Mouse (Mus musculus) forebrain, postnatal 0 days (tissue): Measurements from ENCODE around the gene Spaca4. TPM values are rescaled to one million over a fixed set of nuclear protein-coding genes. Genes with fewer than 3 reads are reported as not detected.
A peak's percentile ranks its signal among the peaks of the same experiment; 100 is the strongest.

Experiments used
- ATAC-seq: fragments of 200-750 bp; cut with Nextera tagmentation; 2 replicates; pipeline ENCODE4 v1.8.0; 2017; ENCODE audit warnings: mild to moderate bottlenecking, moderate library complexity
- DNase-seq: peaks from one replicate; pipeline ENCODE4 v3.0.0-alpha.2; 2015
- H3K27ac ChIP-seq: fragments of 300-500 bp; sonication (generic); 2 replicates; pipeline ENCODE4 v1.5.1; 2014; ENCODE audit warnings: low read depth, mild to moderate bottlenecking, antibody characterized with exemption, low read length, moderate library complexity, mixed read lengths
- H3K27me3 ChIP-seq: fragments of 300-500 bp; sonication (generic); 2 replicates; pipeline ENCODE4 v1.6.1; 2014; ENCODE audit warnings: mild to moderate bottlenecking, low read length, mixed read lengths; ENCODE audit not compliant: insufficient read depth
- H3K36me3 ChIP-seq: fragments of 300-500 bp; sonication (generic); 2 replicates; pipeline ENCODE4 v1.6.1; 2014; ENCODE audit warnings: mild to moderate bottlenecking, moderate library complexity; ENCODE audit not compliant: insufficient read depth
- H3K4me1 ChIP-seq: fragments of 300-500 bp; sonication (generic); 2 replicates; pipeline ENCODE4 v1.6.1; 2014; ENCODE audit warnings: antibody characterized with exemption; ENCODE audit not compliant: insufficient read depth
- H3K4me2 ChIP-seq: fragments of 300-500 bp; sonication (generic); 2 replicates; pipeline ENCODE4 v1.6.1; 2014; ENCODE audit warnings: low read depth, mild to moderate bottlenecking, moderate library complexity
- H3K4me3 ChIP-seq: fragments of 300-500 bp; sonication (generic); 2 replicates; pipeline ENCODE4 v1.5.1; 2014; ENCODE audit warnings: low read depth, low read length, mixed read lengths
- H3K9ac ChIP-seq: fragments of 300-500 bp; sonication (generic); 2 replicates; pipeline ENCODE4 v1.6.1; 2014; ENCODE audit warnings: mild to moderate bottlenecking
- H3K9me3 ChIP-seq: fragments of 300-500 bp; sonication (generic); 2 replicates; pipeline ENCODE4 v1.6.1; 2016; ENCODE audit warnings: low read length
- CTCF ChIP-seq: sonication (generic); IDR thresholded peaks from 2 replicates; pipeline ENCODE4 v1.5.1; 2016; ENCODE audit warnings: antibody characterized with exemption, control low read depth, low read depth
- WGBS: fragments of 180-500 bp; shearing (Covaris S2); extraction: QIAGEN DNeasy Blood & Tissue Kit; methylation state at CpG from one replicate; pipeline ENCODE4 v1.1.7; 2014; 5-methylcytosine and 5-hydroxymethylcytosine counted together
- polyA plus RNA-seq: library from polyadenylated mRNA; unstranded; fragments of >200 nt; fragmentation: Nextera tagmentation; extraction: Ambion mirVana; gene quantifications from 2 replicates; pipeline ENCODE4 v1.2.1, GENCODE M21; 2015
- total RNA-seq: library from RNA; depleted of rRNA; stranded (reverse); fragments of >200 nt; gene quantifications from 2 replicates; pipeline ENCODE4 v1.2.3, GENCODE M21; 2014

The Spaca4 gene
- total and polyA plus RNA-seq, 2 experiments from 2014 or later = not detected

- Histone ChIP-seq H3K27ac (no peak overlapping the region), H3K27me3 (no peaks in the 10 kb centered on the region), H3K4me3 (no peak overlapping the region), H3K4me2 (no peak overlapping the region), H3K9ac (no peak overlapping the region), H3K4me1 (peaks cover 5% of the 10 kb centered on the region; the same call in 1 of the 2 replicates), H3K36me3 (peaks cover 58% of the 10 kb centered on the region), H3K9me3 (no peaks in the 10 kb centered on the region)
- ATAC-seq = no peak
- 60% methylated on average over 13 of the region's 13 CpGs for WGBS
- DNase-seq = no peak
- no peak for TF ChIP-seq CTCF
These were observed 3.8 kb downstream of the Spaca4 start for GRCm38 (mm10) chr7:45721642-45722347.

GRCm38 (mm10) chr7:45721234-45721571 lies 4.4 kb downstream of the Spaca4 start:
- Histone ChIP-seq H3K4me3 (no peak overlapping the region), H3K9me3 (no peaks in the 10 kb centered on the region), H3K27ac (no peak overlapping the region), H3K4me1 (peaks cover 5% of the 10 kb centered on the region), H3K36me3 (peaks cover 56% of the 10 kb centered on the region), H3K9ac (no peak overlapping the region), H3K27me3 (no peaks in the 10 kb centered on the region), H3K4me2 (no peak overlapping the region)
- no peak for DNase-seq
- WGBS = 85% methylated on average over 7 of the region's 7 CpGs
- ATAC-seq = no peak
- TF ChIP-seq CTCF = no peak

- Histone ChIP-seq H3K36me3 (peaks cover 51% of the 10 kb centered on the region), H3K27me3 (no peaks in the 10 kb centered on the region), H3K9me3 (no peaks in the 10 kb centered on the region), H3K4me3 (no peak within 1 kb of the TSS), H3K27ac (no peak within 1 kb of the TSS), H3K4me1 (peaks cover 11% of the 10 kb centered on the region), H3K9ac (no peak within 1 kb of the TSS), H3K4me2 (no peak within 1 kb of the TSS)
- ATAC-seq = no peak
- no peak for DNase-seq
- peak; percentile 36 for TF ChIP-seq CTCF
- 78% methylated on average over 14 of the region's 14 CpGs for WGBS
These were observed 5.0 kb downstream of the Spaca4 start, which contains the start of gene Fam83e for GRCm38 (mm10) chr7:45720413-45721233. Fam83e (plus strand) TSS chr7:45721212.

GRCm38 (mm10) chr7:45719738-45720412 lies 5.7 kb downstream of the Spaca4 start:
- Histone ChIP-seq H3K9ac (no peak overlapping the region), H3K4me3 (no peak overlapping the region), H3K27ac (no peak overlapping the region), H3K27me3 (no peaks in the 10 kb centered on the region), H3K4me1 (peaks cover 12% of the 10 kb centered on the region), H3K9me3 (no peaks in the 10 kb centered on the region), H3K4me2 (0 out of 2 replicates have a peak overlapping the region, but pooled peaks have one; percentile 65), H3K36me3 (peaks cover 46% of the 10 kb centered on the region)
- TF ChIP-seq CTCF = no peak
- WGBS = 86% methylated on average over 15 of the region's 16 CpGs
- DNase-seq (no peak), ATAC-seq (no peak)

- no peak for TF ChIP-seq CTCF
- 82% methylated on average over 10 of the region's 10 CpGs for WGBS
- H3K27me3 ChIP-seq = no peaks in the 10 kb centered on the region
- peak overlapping the region; percentile 91 for H3K9ac ChIP-seq
- peak overlapping the region; percentile 65 for H3K4me2 ChIP-seq
- no peak overlapping the region for H3K27ac ChIP-seq
- ATAC-seq (no peak), DNase-seq (no peak)
- H3K9me3 ChIP-seq = no peaks in the 10 kb centered on the region
- peaks cover 17% of the 10 kb centered on the region for H3K4me1 ChIP-seq
- peak overlapping the region; percentile 72 for H3K4me3 ChIP-seq
- peaks cover 40% of the 10 kb centered on the region for H3K36me3 ChIP-seq
These were observed 6.4 kb downstream of the Spaca4 start for GRCm38 (mm10) chr7:45719180-45719579.

DNA sequence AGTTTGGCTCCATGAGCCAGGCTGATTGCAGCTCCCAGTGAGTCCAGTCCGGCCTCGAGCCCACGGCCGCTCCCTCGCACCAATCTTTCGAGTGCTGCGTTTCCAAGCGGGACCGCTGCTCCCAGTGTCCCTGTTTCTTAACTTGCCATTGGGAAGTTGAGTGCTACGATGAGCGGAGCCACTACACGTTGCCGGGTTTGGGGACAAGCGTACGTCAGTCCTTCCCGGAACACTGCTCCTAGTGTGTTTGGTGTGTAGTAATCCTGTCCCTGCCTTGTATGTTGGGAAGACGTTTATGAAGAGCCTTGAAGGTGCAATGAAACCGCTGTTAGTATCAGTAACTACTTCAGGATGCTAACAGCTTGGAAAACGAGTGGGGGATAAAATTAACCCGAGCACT lies 7.3 kb downstream of the Spaca4 start:
- Histone ChIP-seq H3K36me3 (peaks cover 34% of the 10 kb centered on the region), H3K4me3 (peak overlapping the region; percentile 72), H3K9ac (peak overlapping the region; percentile 91), H3K4me1 (peaks cover 19% of the 10 kb centered on the region), H3K4me2 (peak overlapping the region; percentile 65), H3K9me3 (no peaks in the 10 kb centered on the region), H3K27me3 (no peaks in the 10 kb centered on the region), H3K27ac (peak overlapping the region; percentile 90)
- under 1% methylated on average over 20 of the region's 20 CpGs for WGBS
- DNase-seq = no peak
- ATAC-seq = peak; percentile 12
- TF ChIP-seq CTCF = no peak

DNA sequence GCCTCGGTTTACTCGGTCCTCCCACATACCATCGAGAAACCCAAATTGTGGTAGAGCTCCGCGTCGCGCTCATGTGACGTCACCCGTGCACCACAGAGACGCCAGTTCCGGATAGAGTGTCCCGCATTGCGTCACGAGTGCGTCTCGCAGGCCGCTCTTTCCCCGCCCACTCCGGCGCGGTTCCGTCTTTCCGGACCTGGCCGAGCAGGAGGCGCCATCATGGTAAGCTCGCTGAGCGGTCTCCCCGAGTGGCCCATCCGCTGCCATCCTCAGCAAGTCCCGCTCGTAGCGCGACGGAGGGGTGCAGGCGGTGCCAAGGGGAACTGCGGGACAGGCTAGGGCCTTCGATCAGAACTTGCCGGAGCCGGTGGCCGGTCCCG lies 7.7 kb downstream of the Spaca4 start, which contains the start of gene Sphk2:
TSS of gene Sphk2 (minus strand) at position 85 of the 380 bp plus-strand sequence.
- peaks cover 36% of the 10 kb centered on the region for H3K36me3 ChIP-seq
- peak; percentile 82 for ATAC-seq
- peaks cover 19% of the 10 kb centered on the region for H3K4me1 ChIP-seq
- under 1% methylated on average over 41 of the region's 41 CpGs for WGBS
- no peaks in the 10 kb centered on the region for H3K27me3 ChIP-seq
- peak; percentile 100 for DNase-seq
- peak within 1 kb of the TSS; percentile 90 for H3K27ac ChIP-seq
- peak within 1 kb of the TSS; percentile 91 for H3K9ac ChIP-seq
- peak within 1 kb of the TSS; percentile 72 for H3K4me3 ChIP-seq
- peak within 1 kb of the TSS; percentile 65 for H3K4me2 ChIP-seq
- no peaks in the 10 kb centered on the region for H3K9me3 ChIP-seq
- TF ChIP-seq CTCF = no peak
